7 mouse cellular contexts compared by ENCODE assay signal in genomic region chr8:81767411-81768312, GRCm38 (mm10).
A peak's percentile ranks its signal among the peaks of the same experiment; 100 is the strongest.
DNase-seq lines count a peak whose midpoint lies in the region; ATAC-seq and TF ChIP-seq lines count a peak whose summit lies in the region.

No protein-coding gene starts in this region.

- peaks cover 19% of the 10 kb centered on the region for H3K79me2 ChIP-seq in MEL (ENCODE audit: control insufficient read depth, insufficient read depth, low read length, poor library complexity)

- H3K9me3 ChIP-seq in MEL (replicated peaks; ENCODE audit: insufficient read depth, low read length), result no peaks in the 10 kb centered on the region
- H3K9me3 ChIP-seq in intestine, embryonic 14.5 days (ENCODE audit: control insufficient read depth, low read length), result no peaks in the 10 kb centered on the region
- H3K9me3 ChIP-seq in liver, embryonic 16.5 days (replicated peaks; ENCODE audit: control insufficient read depth, low read length), result no peaks in the 10 kb centered on the region
- H3K9me3 ChIP-seq in neural tube, embryonic 11.5 days (ENCODE audit: control insufficient read depth, low read length), result no peaks in the 10 kb centered on the region

- peak overlapping the region; percentile 73 for H3K9ac ChIP-seq in MEL (ENCODE audit: control insufficient read depth, low read depth, low read length, poor library complexity, severe bottlenecking)
- peak overlapping the region; percentile 13; the same call in 1 of the 2 replicates for H3K9ac ChIP-seq in intestine, embryonic 14.5 days (ENCODE audit: low read length)
- H3K9ac ChIP-seq in liver, embryonic 16.5 days (ENCODE audit: low read depth, low read length), result peak overlapping the region; percentile 28; the same call in 1 of the 2 replicates
- no peak overlapping the region for H3K9ac ChIP-seq in neural tube, embryonic 11.5 days (ENCODE audit: low read length)

- peak; percentile 50 to 65; a peak in 3 of 4 replicates for TF ChIP-seq POLR2A in MEL (IDR thresholded peaks at IDR 0.05; ENCODE audit: control insufficient read depth in 1 of 2, insufficient read depth in 1 of 2, low read depth in 1 of 2, low read length in 2 of 2, poor library complexity in 1 of 2)

- no peak for TF ChIP-seq RAD21 in MEL (IDR thresholded peaks at IDR 0.05; ENCODE audit: low read depth, low read length)

- no peak for TF ChIP-seq CTCF in MEL (IDR thresholded peaks at IDR 0.05 in 2 of 3, conservative IDR thresholded peaks at IDR 0.05 in 1 of 3; ENCODE audit: control insufficient read depth in 1 of 3, insufficient read depth in 1 of 3, low read depth in 2 of 3, low read length in 3 of 3, poor library complexity in 1 of 3, severe bottlenecking in 1 of 3)

- WGBS in intestine, embryonic 14.5 days, result 16% methylated on average over 12 of the region's 12 CpGs
- 7% methylated on average over 12 of the region's 12 CpGs for WGBS in liver, embryonic 16.5 days (ENCODE audit: insufficient replicate concordance)
- WGBS in neural tube, embryonic 11.5 days, result 28% methylated on average over 12 of the region's 12 CpGs

- peaks cover 0 to 46% of the 10 kb centered on the region in 2 experiments; a peak in 2 of 4 replicates for H3K36me3 ChIP-seq in MEL (ENCODE audit: control insufficient read depth in 1 of 2, insufficient read depth in 2 of 2, low read length in 2 of 2)
- H3K36me3 ChIP-seq in intestine, embryonic 14.5 days (ENCODE audit: control insufficient read depth, insufficient read depth, low read length), result no peaks in the 10 kb centered on the region
- no peaks in the 10 kb centered on the region for H3K36me3 ChIP-seq in liver, embryonic 16.5 days (ENCODE audit: control insufficient read depth, insufficient read depth)
- no peaks in the 10 kb centered on the region for H3K36me3 ChIP-seq in neural tube, embryonic 11.5 days (ENCODE audit: control insufficient read depth, insufficient read depth, low read length)

- H3K4me1 ChIP-seq in MEL (ENCODE audit: control insufficient read depth in 1 of 2, insufficient read depth in 2 of 2, low read length in 2 of 2), result peaks cover 25 to 26% of the 10 kb centered on the region in 2 experiments
- H3K4me1 ChIP-seq in intestine, embryonic 14.5 days (replicated peaks; ENCODE audit: control insufficient read depth, insufficient read depth, low read length), result peaks cover 8% of the 10 kb centered on the region; the same call in 1 of the 2 replicates
- peaks cover 7% of the 10 kb centered on the region for H3K4me1 ChIP-seq in liver, embryonic 16.5 days (ENCODE audit: control insufficient read depth, low read depth, low read length)
- H3K4me1 ChIP-seq in neural tube, embryonic 11.5 days (ENCODE audit: control insufficient read depth, insufficient read depth, low read length), result peaks cover 3% of the 10 kb centered on the region; the same call in 1 of the 2 replicates

- H3K27ac ChIP-seq in MEL (ENCODE audit: control insufficient read depth, low read depth, low read length), result peak overlapping the region; percentile 97
- H3K27ac ChIP-seq in intestine, embryonic 14.5 days (ENCODE audit: low read depth), result peak overlapping the region; percentile 38
- peak overlapping the region; percentile 53 for H3K27ac ChIP-seq in liver, embryonic 16.5 days (ENCODE audit: low read length)
- no peak overlapping the region for H3K27ac ChIP-seq in neural tube, embryonic 11.5 days (ENCODE audit: low read depth, low read length)

- H3K4me3 ChIP-seq in MEL (ENCODE audit: control insufficient read depth in 1 of 2, insufficient read depth in 1 of 2, low read depth in 2 of 2, low read length in 2 of 2), result peak overlapping the region; percentile 62 to 97
- peak overlapping the region; percentile 20; the same call in 1 of the 2 replicates for H3K4me3 ChIP-seq in intestine, embryonic 14.5 days (ENCODE audit: low read depth, low read length)
- peak overlapping the region; percentile 24; the same call in 1 of the 2 replicates for H3K4me3 ChIP-seq in liver, embryonic 16.5 days (ENCODE audit: low read depth, low read length)
- H3K4me3 ChIP-seq in neural tube, embryonic 11.5 days (ENCODE audit: low read depth, low read length), result no peak overlapping the region

- DNase-seq in MEL (ENCODE audit: low read depth, low spot score), result peak; percentile 89
- DNase-seq in adrenal gland, postnatal 14 days, result peak; percentile 30
- peak; percentile 13 for DNase-seq in gastrocnemius, postnatal 25 days
- DNase-seq in intestine, embryonic 14.5 days (ENCODE audit: low spot score), result peak; percentile 58
- DNase-seq in neural tube, embryonic 11.5 days (ENCODE audit: low spot score), result peak; percentile 24
- no peak for DNase-seq in left cerebral cortex, adult 8-10 months (ENCODE audit: low spot score in 2 of 2)

- peak overlapping the region; percentile 38 for H3K4me2 ChIP-seq in intestine, embryonic 14.5 days (ENCODE audit: low read length)
- H3K4me2 ChIP-seq in liver, embryonic 16.5 days (ENCODE audit: low read depth, low read length), result peak overlapping the region; percentile 56
- H3K4me2 ChIP-seq in neural tube, embryonic 11.5 days (ENCODE audit: low read depth), result no peak overlapping the region

- ATAC-seq in intestine, embryonic 14.5 days (replicated peaks; ENCODE audit: low FRiP score, low TSS enrichment, low read depth), result 0 out of 2 replicates have a peak, but pooled peaks have one; percentile 15
- ATAC-seq in liver, embryonic 16.5 days (ENCODE audit: low read depth), result peak; percentile 65
- no peak for ATAC-seq in neural tube, embryonic 11.5 days (ENCODE audit: insufficient read depth, low FRiP score, low TSS enrichment)

- no peak; a peak in 2 of 4 replicates for TF ChIP-seq EP300 in MEL (IDR thresholded peaks at IDR 0.05; ENCODE audit: low read depth in 1 of 2, low read length in 2 of 2)

- H3K27me3 ChIP-seq in MEL (ENCODE audit: control insufficient read depth in 1 of 2, insufficient read depth in 2 of 2, low read length in 2 of 2), result no peaks in the 10 kb centered on the region
- H3K27me3 ChIP-seq in intestine, embryonic 14.5 days (replicated peaks; ENCODE audit: control insufficient read depth, insufficient read depth, low read length), result no peaks in the 10 kb centered on the region
- H3K27me3 ChIP-seq in liver, embryonic 16.5 days (ENCODE audit: control insufficient read depth, insufficient read depth, low read depth, low read length), result no peaks in the 10 kb centered on the region
- H3K27me3 ChIP-seq in neural tube, embryonic 11.5 days (ENCODE audit: control insufficient read depth, insufficient read depth, low read length), result no peaks in the 10 kb centered on the region

TF ChIP-seq in MEL, 35 proteins besides CTCF, POLR2A, EP300 and RAD21:
- TF ChIP-seq MAZ (IDR thresholded peaks at IDR 0.05; ENCODE audit: low read depth, low read length) (no peak), GATA1 (IDR thresholded peaks at IDR 0.05; ENCODE audit: low read depth, low read length) (peak; percentile 5; the same call in 1 of the 2 replicates), TBP (IDR thresholded peaks at IDR 0.05; ENCODE audit: low read depth, low read length) (peak; percentile 78), CHD1 (IDR thresholded peaks at IDR 0.05; ENCODE audit: low read depth, low read length) (0 out of 2 replicates have a peak, but pooled peaks have one; percentile 13), BHLHE40 (IDR thresholded peaks at IDR 0.05; ENCODE audit: borderline replicate concordance, low read depth, low read length) (peak; percentile 97), MYC (IDR thresholded peaks at IDR 0.05; ENCODE audit: low read depth, low read length) (peak; percentile 93), SIN3A (IDR thresholded peaks at IDR 0.05; ENCODE audit: low read length) (peak; percentile 80), MXI1 (IDR thresholded peaks at IDR 0.05; ENCODE audit: low read depth, low read length) (peak; percentile 81), GABPA (IDR thresholded peaks at IDR 0.05; ENCODE audit: low read depth, low read length) (no peak), USF2 (IDR thresholded peaks at IDR 0.05; ENCODE audit: borderline replicate concordance in 1 of 2, insufficient read depth in 1 of 2, low read depth in 1 of 2, low read length in 2 of 2) (peak; percentile 42 to 87; a peak in 2 of 4 replicates), ETS1 (IDR thresholded peaks at IDR 0.05; ENCODE audit: low read depth, low read length) (peak; percentile 88), ZMIZ1 (IDR thresholded peaks at IDR 0.05; ENCODE audit: low read depth, low read length) (no peak; the same call in 1 of the 2 replicates), MAX (IDR thresholded peaks at IDR 0.05; ENCODE audit: low read length) (peak; percentile 97), UBTF (IDR thresholded peaks at IDR 0.05; ENCODE audit: borderline replicate concordance, insufficient read depth, low read depth, low read length) (no peak), ELF1 (IDR thresholded peaks at IDR 0.05; ENCODE audit: low read depth, low read length) (no peak), JUND (IDR thresholded peaks at IDR 0.05; ENCODE audit: low read depth, low read length) (peak; percentile 79; the same call in 1 of the 2 replicates), NELFE (IDR thresholded peaks at IDR 0.05; ENCODE audit: low read depth, low read length) (peak; percentile 39; the same call in 1 of the 2 replicates), HCFC1 (IDR thresholded peaks at IDR 0.05; ENCODE audit: low read depth, low read length) (0 out of 2 replicates have a peak, but pooled peaks have one; percentile 33), USF1 (IDR thresholded peaks at IDR 0.05; ENCODE audit: low read depth, low read length) (peak; percentile 96)

Comparison
In these comparisons a context has a peak if more than half of its experiments do, and no peak if none do; other contexts are left out.
1. DNase-seq: peak in MEL (single experiment), adrenal gland, postnatal 14 days (single experiment), gastrocnemius, postnatal 25 days (single experiment), intestine, embryonic 14.5 days (single experiment) and neural tube, embryonic 11.5 days (single experiment); none in left cerebral cortex, adult 8-10 months (0 of 2).